Mouse (Mus musculus): ENCODE measurements around the gene Zbtb45. TPM values are rescaled to one million over a fixed set of nuclear protein-coding genes. Genes with fewer than 3 reads are reported as not detected.

Gene Zbtb45
- polyA plus RNA-seq, 1 experiment from 2014 or later = 29.6 TPM

GRCm38 (mm10) chr7:13044254-13044625, 34.4 kb upstream of the Zbtb45 start:
- WGBS = 2% methylated on average over 23 of the region's 23 CpGs
- no peaks in the 10 kb centered on the region for H3K36me3 ChIP-seq (ENCODE audit: control insufficient read depth, insufficient read depth, low read length)
- no peak overlapping the region for H3K27ac ChIP-seq (ENCODE audit: low read depth, low read length)
- H3K9ac ChIP-seq (ENCODE audit: low read depth, low read length) = peak overlapping the region; percentile 77
- ATAC-seq (ENCODE audit: low FRiP score, low TSS enrichment) = peak; percentile 5; the same call in 1 of the 2 replicates
- H3K4me3 ChIP-seq (ENCODE audit: low read length) = peak overlapping the region; percentile 48
- peaks cover 5% of the 10 kb centered on the region; the same call in 1 of the 2 replicates for H3K9me3 ChIP-seq (ENCODE audit: control insufficient read depth, low read length)
- peaks cover 13% of the 10 kb centered on the region; the same call in 1 of the 2 replicates for H3K4me1 ChIP-seq (ENCODE audit: control insufficient read depth, insufficient read depth, low read length)
- peaks cover 32% of the 10 kb centered on the region for H3K27me3 ChIP-seq (ENCODE audit: control insufficient read depth, insufficient read depth, low read length)
- H3K4me2 ChIP-seq (replicated peaks; ENCODE audit: low read depth, low read length) = peak overlapping the region; percentile 95

- peaks cover 5% of the 10 kb centered on the region; the same call in 1 of the 2 replicates for H3K9me3 ChIP-seq (ENCODE audit: control insufficient read depth, low read length)
- H3K27ac ChIP-seq (ENCODE audit: low read depth, low read length) = no peak overlapping the region
- H3K9ac ChIP-seq (ENCODE audit: low read depth, low read length) = peak overlapping the region; percentile 77
- WGBS = 5% methylated on average over 88 of the region's 88 CpGs
- H3K4me1 ChIP-seq (ENCODE audit: control insufficient read depth, insufficient read depth, low read length) = peaks cover 16% of the 10 kb centered on the region; the same call in 1 of the 2 replicates
- peak; percentile 54 for ATAC-seq (ENCODE audit: low FRiP score, low TSS enrichment)
- peak overlapping the region; percentile 95 for H3K4me2 ChIP-seq (replicated peaks; ENCODE audit: low read depth, low read length)
- peaks cover 32% of the 10 kb centered on the region for H3K27me3 ChIP-seq (ENCODE audit: control insufficient read depth, insufficient read depth, low read length)
- no peaks in the 10 kb centered on the region for H3K36me3 ChIP-seq (ENCODE audit: control insufficient read depth, insufficient read depth, low read length)
- H3K4me3 ChIP-seq (ENCODE audit: low read length) = peak overlapping the region; percentile 48
Measured at GRCm38 (mm10) chr7:13043445-13044253, 33.8 kb upstream of the Zbtb45 start.

GRCm38 (mm10) chr7:13043120-13043444, 33.2 kb upstream of the Zbtb45 start:
- Histone ChIP-seq H3K36me3 (ENCODE audit: control insufficient read depth, insufficient read depth, low read length) (no peaks in the 10 kb centered on the region), H3K9me3 (ENCODE audit: control insufficient read depth, low read length) (peaks cover 5% of the 10 kb centered on the region; the same call in 1 of the 2 replicates), H3K4me1 (ENCODE audit: control insufficient read depth, insufficient read depth, low read length) (peaks cover 17% of the 10 kb centered on the region; the same call in 1 of the 2 replicates), H3K27ac (ENCODE audit: low read depth, low read length) (no peak overlapping the region), H3K4me2 (replicated peaks; ENCODE audit: low read depth, low read length) (peak overlapping the region; percentile 95), H3K4me3 (ENCODE audit: low read length) (peak overlapping the region; percentile 48), H3K9ac (ENCODE audit: low read depth, low read length) (0 out of 2 replicates have a peak overlapping the region, but pooled peaks have one; percentile 77), H3K27me3 (ENCODE audit: control insufficient read depth, insufficient read depth, low read length) (peaks cover 32% of the 10 kb centered on the region)
- WGBS = 44% methylated on average over 16 of the region's 16 CpGs
- ATAC-seq (ENCODE audit: low FRiP score, low TSS enrichment) = no peak

- H3K27ac ChIP-seq (ENCODE audit: low read depth, low read length) = no peak overlapping the region
- no peak for ATAC-seq (ENCODE audit: low FRiP score, low TSS enrichment)
Measured at GRCm38 (mm10) chr7:13042511-13042910, 32.7 kb upstream of the Zbtb45 start.

GRCm38 (mm10) chr7:13041256-13041655, 31.4 kb upstream of the Zbtb45 start:
- H3K4me1 ChIP-seq (ENCODE audit: control insufficient read depth, insufficient read depth, low read length) = peaks cover 23% of the 10 kb centered on the region
- peaks cover 2% of the 10 kb centered on the region for H3K36me3 ChIP-seq (ENCODE audit: control insufficient read depth, insufficient read depth, low read length)
- ATAC-seq (ENCODE audit: low FRiP score, low TSS enrichment) = no peak
- H3K27ac ChIP-seq (ENCODE audit: low read depth, low read length) = no peak overlapping the region
- H3K27me3 ChIP-seq (ENCODE audit: control insufficient read depth, insufficient read depth, low read length) = peaks cover 32% of the 10 kb centered on the region
- H3K4me2 ChIP-seq (replicated peaks; ENCODE audit: low read depth, low read length) = no peak overlapping the region
- 55% methylated on average over 1 of the region's 1 CpGs for WGBS
- H3K9me3 ChIP-seq (ENCODE audit: control insufficient read depth, low read length) = peaks cover 5% of the 10 kb centered on the region; the same call in 1 of the 2 replicates
- no peak overlapping the region for H3K9ac ChIP-seq (ENCODE audit: low read depth, low read length)
- no peak overlapping the region for H3K4me3 ChIP-seq (ENCODE audit: low read length)

More at GRCm38 (mm10) chr7:13042511-13042910, 32.7 kb upstream of the Zbtb45 start:
- peaks cover 17% of the 10 kb centered on the region; the same call in 1 of the 2 replicates for H3K4me1 ChIP-seq (ENCODE audit: control insufficient read depth, insufficient read depth, low read length)
- H3K36me3 ChIP-seq (ENCODE audit: control insufficient read depth, insufficient read depth, low read length) = no peaks in the 10 kb centered on the region
- H3K4me3 ChIP-seq (ENCODE audit: low read length) = no peak overlapping the region
- peaks cover 5% of the 10 kb centered on the region; the same call in 1 of the 2 replicates for H3K9me3 ChIP-seq (ENCODE audit: control insufficient read depth, low read length)
- peaks cover 32% of the 10 kb centered on the region for H3K27me3 ChIP-seq (ENCODE audit: control insufficient read depth, insufficient read depth, low read length)
- no peak overlapping the region for H3K9ac ChIP-seq (ENCODE audit: low read depth, low read length)
- WGBS = 78% methylated on average over 6 of the region's 6 CpGs
- no peak overlapping the region for H3K4me2 ChIP-seq (replicated peaks; ENCODE audit: low read depth, low read length)

- peak overlapping the region; percentile 95; the same call in 1 of the 2 replicates for H3K9ac ChIP-seq (ENCODE audit: low read depth, low read length)
- H3K4me3 ChIP-seq (ENCODE audit: low read length) = peak overlapping the region; percentile 82; the same call in 1 of the 2 replicates
- peaks cover 21% of the 10 kb centered on the region for H3K27me3 ChIP-seq (ENCODE audit: control insufficient read depth, insufficient read depth, low read length)
- H3K27ac ChIP-seq (ENCODE audit: low read depth, low read length) = no peak overlapping the region
- peaks cover 23% of the 10 kb centered on the region for H3K4me1 ChIP-seq (ENCODE audit: control insufficient read depth, insufficient read depth, low read length)
- H3K9me3 ChIP-seq (ENCODE audit: control insufficient read depth, low read length) = peaks cover 5% of the 10 kb centered on the region; the same call in 1 of the 2 replicates
- ATAC-seq (ENCODE audit: low FRiP score, low TSS enrichment) = no peak
- WGBS = 85% methylated on average over 1 of the region's 1 CpGs
- peaks cover 17% of the 10 kb centered on the region for H3K36me3 ChIP-seq (ENCODE audit: control insufficient read depth, insufficient read depth, low read length)
- peak overlapping the region; percentile 85 for H3K4me2 ChIP-seq (replicated peaks; ENCODE audit: low read depth, low read length)
Measured at GRCm38 (mm10) chr7:13039181-13039580, 29.3 kb upstream of the Zbtb45 start.

GRCm38 (mm10) chr7:13038621-13039169, 28.9 kb upstream of the Zbtb45 start:
- Histone ChIP-seq H3K4me2 (replicated peaks; ENCODE audit: low read depth, low read length) (peak overlapping the region; percentile 85), H3K9me3 (ENCODE audit: control insufficient read depth, low read length) (peaks cover 5% of the 10 kb centered on the region; the same call in 1 of the 2 replicates), H3K27me3 (ENCODE audit: control insufficient read depth, insufficient read depth, low read length) (peaks cover 16% of the 10 kb centered on the region), H3K9ac (ENCODE audit: low read depth, low read length) (peak overlapping the region; percentile 95), H3K4me1 (ENCODE audit: control insufficient read depth, insufficient read depth, low read length) (peaks cover 23% of the 10 kb centered on the region), H3K27ac (ENCODE audit: low read depth, low read length) (peak overlapping the region; percentile 99), H3K36me3 (ENCODE audit: control insufficient read depth, insufficient read depth, low read length) (peaks cover 17% of the 10 kb centered on the region), H3K4me3 (ENCODE audit: low read length) (peak overlapping the region; percentile 82)
- no peak for ATAC-seq (ENCODE audit: low FRiP score, low TSS enrichment)
- WGBS = 23% methylated on average over 15 of the region's 15 CpGs

GRCm38 (mm10) chr7:13037901-13038555, 28.2 kb upstream of the Zbtb45 start, which contains the start of gene Ube2m:
TSS of gene Ube2m (minus strand) at chr7:13038275.
- H3K36me3 ChIP-seq (ENCODE audit: control insufficient read depth, insufficient read depth, low read length) = peaks cover 21% of the 10 kb centered on the region
- peak within 1 kb of the TSS; percentile 95 for H3K9ac ChIP-seq (ENCODE audit: low read depth, low read length)
- peak within 1 kb of the TSS; percentile 99 for H3K27ac ChIP-seq (ENCODE audit: low read depth, low read length)
- H3K4me3 ChIP-seq (ENCODE audit: low read length) = peak within 1 kb of the TSS; percentile 82
- peaks cover 9% of the 10 kb centered on the region for H3K27me3 ChIP-seq (ENCODE audit: control insufficient read depth, insufficient read depth, low read length)
- peak within 1 kb of the TSS; percentile 85 for H3K4me2 ChIP-seq (replicated peaks; ENCODE audit: low read depth, low read length)
- peaks cover 17% of the 10 kb centered on the region for H3K4me1 ChIP-seq (ENCODE audit: control insufficient read depth, insufficient read depth, low read length)
- under 1% methylated on average over 53 of the region's 65 CpGs for WGBS
- H3K9me3 ChIP-seq (ENCODE audit: control insufficient read depth, low read length) = peaks cover 1% of the 10 kb centered on the region; the same call in 1 of the 2 replicates
- peak; percentile 93 for ATAC-seq (ENCODE audit: low FRiP score, low TSS enrichment)

Measured in kidney, embryonic 14.5 days (tissue).